Mouse (Mus musculus) forebrain, embryonic 13.5 days (tissue): ENCODE measurements around the gene Sult6b2. TPM values are rescaled to one million over a fixed set of nuclear protein-coding genes. Genes with fewer than 3 reads are reported as not detected.

Experiments used
- ATAC-seq: fragments of 200-750 bp; cut with Nextera tagmentation; 2 replicates; pipeline ENCODE4 v1.8.0; 2017
- H3K27ac ChIP-seq: fragments of 300-500 bp; sonication (generic); 2 replicates; pipeline ENCODE4 v1.5.1; 2015; ENCODE audit warnings: inconsistent platforms, mild to moderate bottlenecking, moderate library complexity
- H3K27me3 ChIP-seq: fragments of 300-500 bp; sonication (generic); 2 replicates; pipeline ENCODE4 v1.6.1; 2015; ENCODE audit warnings: mild to moderate bottlenecking, inconsistent platforms
- H3K36me3 ChIP-seq: fragments of 300-500 bp; sonication (generic); 2 replicates; pipeline ENCODE4 v1.6.1; 2015; ENCODE audit warnings: mild to moderate bottlenecking, inconsistent platforms; ENCODE audit not compliant: poor library complexity, severe bottlenecking
- H3K4me1 ChIP-seq: fragments of 300-500 bp; sonication (generic); 2 replicates; pipeline ENCODE4 v1.6.1; 2015; ENCODE audit warnings: inconsistent platforms
- H3K4me2 ChIP-seq: fragments of 300-500 bp; sonication (generic); 2 replicates; pipeline ENCODE4 v1.6.1; 2015; ENCODE audit warnings: inconsistent platforms, mild to moderate bottlenecking, moderate library complexity
- H3K4me3 ChIP-seq: fragments of 300-500 bp; sonication (generic); 2 replicates; pipeline ENCODE4 v1.5.1; 2015; ENCODE audit warnings: mild to moderate bottlenecking, inconsistent platforms
- H3K9ac ChIP-seq: fragments of 300-500 bp; sonication (generic); 2 replicates; pipeline ENCODE4 v1.6.1; 2015; ENCODE audit warnings: mild to moderate bottlenecking, inconsistent platforms
- H3K9me3 ChIP-seq: fragments of 300-500 bp; sonication (generic); replicated peaks from 2 replicates; pipeline ENCODE4 v1.6.1; 2016; ENCODE audit warnings: inconsistent platforms
- WGBS: fragments of 180-500 bp; shearing (Covaris S2); methylation state at CpG from one replicate; pipeline ENCODE4 v1.1.7; 2015; 5-methylcytosine and 5-hydroxymethylcytosine counted together
- polyA plus RNA-seq: library from polyadenylated mRNA; unstranded; fragments of >200 nt; fragmentation: Nextera tagmentation; extraction: Ambion mirVana; gene quantifications from 2 replicates; pipeline ENCODE4 v1.2.1, GENCODE M21; 2015

The Sult6b2 gene
- polyA plus RNA-seq, 1 experiment from 2014 or later = not detected

- H3K9me3 ChIP-seq = no peaks in the 10 kb centered on the region
- H3K27ac ChIP-seq = no peak overlapping the region
- peaks cover 83% of the 10 kb centered on the region for H3K36me3 ChIP-seq
- ATAC-seq = no peak
- H3K9ac ChIP-seq = no peak overlapping the region
- 83% methylated on average over 9 of the region's 9 CpGs for WGBS
- H3K4me1 ChIP-seq = 0 out of 2 replicates have a peak, but pooled peaks cover 5% of the 10 kb centered on the region
- no peak overlapping the region for H3K4me3 ChIP-seq
- H3K27me3 ChIP-seq = no peaks in the 10 kb centered on the region
- H3K4me2 ChIP-seq = no peak overlapping the region
These were observed 37.0 kb downstream of the Sult6b2 start for GRCm38 (mm10) chr6:142767305-142767704.

- H3K4me3 ChIP-seq = no peak overlapping the region
- WGBS = 50% methylated on average over 2 of the region's 2 CpGs
- H3K9me3 ChIP-seq = no peaks in the 10 kb centered on the region
- ATAC-seq = no peak
- H3K9ac ChIP-seq = no peak overlapping the region
- H3K36me3 ChIP-seq = peaks cover 73% of the 10 kb centered on the region
- no peak overlapping the region for H3K4me2 ChIP-seq
- no peaks in the 10 kb centered on the region for H3K27me3 ChIP-seq
- H3K4me1 ChIP-seq = peaks cover 15% of the 10 kb centered on the region; the same call in 1 of the 2 replicates
- no peak overlapping the region for H3K27ac ChIP-seq
These were observed 39.4 kb downstream of the Sult6b2 start for GRCm38 (mm10) chr6:142764933-142765332.

GRCm38 (mm10) chr6:142759633-142760032, 44.7 kb downstream of the Sult6b2 start:
- ATAC-seq = no peak
- Histone ChIP-seq H3K4me2 (no peak overlapping the region), H3K4me1 (peaks cover 33% of the 10 kb centered on the region), H3K9me3 (no peaks in the 10 kb centered on the region), H3K27ac (no peak overlapping the region), H3K27me3 (peaks cover 13% of the 10 kb centered on the region), H3K9ac (no peak overlapping the region), H3K4me3 (no peak overlapping the region), H3K36me3 (peaks cover 28% of the 10 kb centered on the region)
- WGBS = 97% methylated on average over 2 of the region's 2 CpGs

DNA sequence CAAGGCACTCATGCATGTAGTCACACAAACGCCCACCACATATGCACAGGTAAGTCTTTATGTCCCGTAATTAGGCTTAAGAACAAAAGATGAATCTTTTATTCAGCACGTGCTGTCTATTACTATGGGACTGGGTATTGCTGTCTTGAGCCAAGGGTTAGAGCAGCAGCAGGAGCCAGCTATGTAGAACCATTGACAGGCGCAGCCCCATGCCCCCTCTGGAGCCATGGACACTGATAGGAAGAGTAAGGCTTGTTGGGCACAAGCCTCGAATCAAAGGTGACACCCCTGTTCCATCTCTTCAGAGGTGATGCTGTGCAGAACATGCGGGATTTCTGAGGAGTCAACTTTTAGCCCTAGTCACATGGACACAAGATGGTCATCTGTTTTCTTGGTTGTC, 45.7 kb downstream of the Sult6b2 start:
- no peaks in the 10 kb centered on the region for H3K9me3 ChIP-seq
- H3K9ac ChIP-seq = no peak overlapping the region
- 96% methylated on average over 6 of the region's 6 CpGs for WGBS
- ATAC-seq = no peak
- H3K36me3 ChIP-seq = peaks cover 20% of the 10 kb centered on the region
- peak overlapping the region; percentile 72 for H3K4me2 ChIP-seq
- no peak overlapping the region for H3K27ac ChIP-seq
- peaks cover 33% of the 10 kb centered on the region for H3K4me1 ChIP-seq
- no peak overlapping the region for H3K4me3 ChIP-seq
- H3K27me3 ChIP-seq = peaks cover 20% of the 10 kb centered on the region

DNA sequence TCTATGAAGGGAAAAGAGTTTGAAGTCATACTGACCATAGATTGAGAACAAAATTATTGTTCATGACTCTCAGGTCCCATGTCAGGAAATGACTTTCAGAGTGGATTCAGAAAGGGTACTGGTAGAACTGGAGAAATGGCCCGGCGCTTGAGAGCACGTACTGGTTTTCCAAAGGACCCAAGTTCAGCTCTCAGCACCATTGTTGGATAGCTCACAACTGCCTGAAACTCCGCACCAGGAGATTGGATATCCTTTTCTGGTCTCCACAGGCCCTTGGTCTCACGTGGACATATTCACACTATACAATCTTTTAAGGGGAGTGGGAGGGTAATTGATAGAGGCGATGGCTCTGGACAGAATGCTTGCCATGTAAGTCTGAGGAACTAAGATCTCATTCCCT, 46.3 kb downstream of the Sult6b2 start:
- peaks cover 20% of the 10 kb centered on the region for H3K36me3 ChIP-seq
- peak overlapping the region; percentile 97 for H3K9ac ChIP-seq
- H3K4me2 ChIP-seq = peak overlapping the region; percentile 72
- peaks cover 20% of the 10 kb centered on the region for H3K27me3 ChIP-seq
- WGBS = 89% methylated on average over 6 of the region's 6 CpGs
- no peak overlapping the region for H3K27ac ChIP-seq
- no peak for ATAC-seq
- H3K4me1 ChIP-seq = peaks cover 33% of the 10 kb centered on the region
- no peaks in the 10 kb centered on the region for H3K9me3 ChIP-seq
- peak overlapping the region; percentile 86 for H3K4me3 ChIP-seq

DNA sequence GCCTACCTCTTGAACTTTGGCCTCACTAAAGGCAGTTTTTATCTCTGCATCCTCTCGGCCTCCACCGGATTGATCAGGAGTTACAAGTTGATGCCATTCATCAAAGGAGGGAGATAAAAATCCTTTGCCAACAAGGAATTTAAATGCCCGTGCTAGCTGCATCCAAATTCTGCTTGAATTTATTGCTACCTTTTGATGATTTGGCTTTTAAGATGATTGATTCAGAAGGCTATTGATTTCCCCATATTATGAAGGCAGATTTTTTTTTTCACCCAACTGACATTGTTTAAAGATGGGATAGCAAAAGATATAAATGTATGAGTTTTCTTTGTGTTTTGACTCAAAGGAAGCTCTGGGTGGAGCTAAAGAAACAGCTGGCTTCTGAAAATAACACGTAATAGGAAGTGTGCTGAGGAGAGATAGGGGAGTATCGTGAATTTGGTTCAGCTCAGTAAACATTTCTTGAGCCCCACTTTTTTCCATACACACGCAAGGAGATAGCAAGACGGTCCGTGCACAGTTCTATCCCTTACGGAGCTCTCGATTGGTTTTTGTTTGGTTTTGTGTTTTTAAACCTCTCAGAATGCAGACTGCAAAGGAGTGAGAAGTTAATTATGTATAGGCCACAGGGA, 46.9 kb downstream of the Sult6b2 start:
- Histone ChIP-seq H3K4me2 (peak overlapping the region; percentile 72), H3K9ac (peak overlapping the region; percentile 97), H3K36me3 (peaks cover 20% of the 10 kb centered on the region), H3K4me3 (peak overlapping the region; percentile 86), H3K4me1 (peaks cover 33% of the 10 kb centered on the region), H3K27me3 (peaks cover 20% of the 10 kb centered on the region), H3K27ac (peak overlapping the region; percentile 80; the same call in 1 of the 2 replicates), H3K9me3 (no peaks in the 10 kb centered on the region)
- 48% methylated on average over 10 of the region's 10 CpGs for WGBS
- no peak for ATAC-seq

DNA sequence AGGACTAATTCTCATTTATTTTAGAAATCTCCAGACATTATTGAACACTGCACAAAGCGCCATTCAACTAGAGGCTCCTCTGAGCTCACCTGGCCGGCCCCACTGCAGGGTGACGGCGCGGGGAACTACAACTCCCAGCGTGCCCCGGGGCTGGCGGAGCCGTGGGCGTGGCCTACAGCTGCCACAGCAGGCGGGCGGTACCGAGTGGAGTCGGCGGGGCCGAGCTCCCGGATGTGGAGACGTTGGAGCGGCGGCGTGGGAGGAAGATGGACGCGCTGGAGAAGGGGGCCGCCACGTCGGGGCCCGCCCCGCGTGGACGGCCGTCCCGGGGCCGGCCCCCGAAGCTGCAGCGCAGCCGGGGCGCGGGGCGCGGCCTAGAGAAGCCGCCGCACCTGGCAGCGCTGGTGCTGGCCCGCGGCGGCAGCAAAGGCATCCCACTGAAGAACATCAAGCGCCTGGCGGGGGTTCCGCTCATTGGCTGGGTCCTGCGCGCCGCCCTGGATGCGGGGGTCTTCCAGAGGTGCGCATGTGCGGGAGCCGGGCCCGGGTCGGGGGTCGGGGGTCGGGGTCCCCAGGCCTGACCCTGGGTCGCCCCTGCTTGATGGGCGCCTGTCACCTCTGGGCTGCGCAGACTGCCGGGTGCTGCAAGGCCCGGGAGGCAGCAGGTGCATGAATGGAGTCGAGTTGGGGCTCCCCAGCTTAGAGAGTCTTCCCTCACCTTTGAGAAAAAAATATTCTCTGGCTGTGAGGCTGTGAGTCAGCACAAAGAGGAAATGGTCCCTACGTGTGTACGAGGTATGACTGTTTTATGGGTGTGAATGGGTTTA, 47.6 kb downstream of the Sult6b2 start, which contains the start of gene Cmas:
Gene Cmas (plus strand): TSS at position 180 of the 827 bp plus-strand sequence.
- Histone ChIP-seq H3K27me3 (peaks cover 20% of the 10 kb centered on the region), H3K4me2 (peak within 1 kb of the TSS; percentile 72), H3K4me3 (peak within 1 kb of the TSS; percentile 86), H3K36me3 (peaks cover 17% of the 10 kb centered on the region), H3K4me1 (peaks cover 33% of the 10 kb centered on the region), H3K27ac (peak within 1 kb of the TSS; percentile 80), H3K9ac (peak within 1 kb of the TSS; percentile 97), H3K9me3 (no peaks in the 10 kb centered on the region)
- WGBS = under 1% methylated on average over 60 of the region's 68 CpGs
- ATAC-seq = peak; percentile 98

GRCm38 (mm10) chr6:142752331-142753246, 51.7 kb downstream of the Sult6b2 start:
- Histone ChIP-seq H3K27me3 (peaks cover 20% of the 10 kb centered on the region), H3K36me3 (no peaks in the 10 kb centered on the region), H3K27ac (no peak overlapping the region), H3K9ac (no peak overlapping the region), H3K4me3 (no peak overlapping the region), H3K4me1 (peaks cover 6% of the 10 kb centered on the region), H3K4me2 (no peak overlapping the region), H3K9me3 (no peaks in the 10 kb centered on the region)
- no peak for ATAC-seq
- 41% methylated on average over 14 of the region's 14 CpGs for WGBS

GRCm38 (mm10) chr6:142751365-142751764, 52.9 kb downstream of the Sult6b2 start:
- no peaks in the 10 kb centered on the region for H3K36me3 ChIP-seq
- H3K9me3 ChIP-seq = no peaks in the 10 kb centered on the region
- no peak overlapping the region for H3K4me3 ChIP-seq
- WGBS = 49% methylated on average over 9 of the region's 9 CpGs
- H3K27me3 ChIP-seq = peaks cover 20% of the 10 kb centered on the region
- no peak overlapping the region for H3K27ac ChIP-seq
- H3K9ac ChIP-seq = no peak overlapping the region
- H3K4me2 ChIP-seq = no peak overlapping the region
- no peaks in the 10 kb centered on the region for H3K4me1 ChIP-seq
- peak; percentile 49; the same call in 1 of the 2 replicates for ATAC-seq

DNA sequence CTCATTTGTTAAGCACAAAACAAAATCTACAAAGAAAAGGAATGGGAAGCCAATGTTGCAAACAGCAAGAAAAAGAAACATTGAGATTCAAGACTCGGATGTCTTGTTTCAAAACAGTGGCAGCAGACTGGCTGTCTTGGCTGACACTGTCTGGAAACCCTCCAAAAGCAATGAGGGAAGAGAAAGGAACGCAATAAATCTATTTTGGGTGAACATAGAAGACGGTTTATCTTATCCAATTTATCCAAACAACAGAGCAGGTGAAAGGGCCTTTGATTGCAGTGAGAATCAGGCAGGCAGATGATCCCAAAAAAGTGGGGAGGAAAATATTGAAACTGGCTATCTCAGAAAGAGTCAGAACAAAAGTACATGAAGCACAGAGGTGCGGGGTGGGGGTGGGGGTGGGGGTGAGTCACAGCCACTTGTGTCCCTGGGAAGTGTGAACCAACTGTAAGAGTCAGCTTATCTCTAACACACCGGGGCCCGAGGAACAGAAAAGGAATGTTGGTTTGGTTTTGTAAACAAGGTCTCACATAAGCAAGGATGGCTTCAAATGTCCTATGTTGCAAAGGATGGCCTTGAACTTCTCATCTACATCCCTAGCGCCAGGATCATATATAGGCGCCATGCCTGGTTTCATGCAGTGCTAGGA, 56.1 kb downstream of the Sult6b2 start:
- Histone ChIP-seq H3K27me3 (no peaks in the 10 kb centered on the region), H3K36me3 (no peaks in the 10 kb centered on the region), H3K4me2 (no peak overlapping the region), H3K9ac (no peak overlapping the region), H3K4me1 (no peaks in the 10 kb centered on the region), H3K27ac (no peak overlapping the region), H3K9me3 (no peaks in the 10 kb centered on the region), H3K4me3 (no peak overlapping the region)
- WGBS = 85% methylated on average over 8 of the region's 8 CpGs
- no peak for ATAC-seq

DNA sequence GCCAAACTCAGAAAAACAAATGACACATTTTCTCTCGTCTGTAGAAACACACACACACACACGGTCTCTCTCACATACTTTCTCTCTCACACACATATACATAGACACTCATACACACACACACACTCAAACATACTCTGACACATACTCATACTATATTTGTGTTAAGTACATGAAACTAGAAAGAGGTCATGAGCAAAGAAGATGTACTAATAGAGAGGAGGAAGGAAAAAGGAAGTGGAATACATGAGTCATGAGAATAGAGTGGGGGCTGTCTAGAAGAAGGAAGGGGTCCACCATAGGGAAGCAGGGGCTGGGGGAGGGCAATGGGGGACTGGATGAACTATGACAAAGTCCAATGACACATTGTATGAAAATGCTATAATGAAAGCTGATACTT, 57.1 kb downstream of the Sult6b2 start:
- no peak overlapping the region for H3K4me3 ChIP-seq
- no peak overlapping the region for H3K9ac ChIP-seq
- no peak overlapping the region for H3K4me2 ChIP-seq
- ATAC-seq = no peak
- H3K27me3 ChIP-seq = no peaks in the 10 kb centered on the region
- 83% methylated on average over 2 of the region's 2 CpGs for WGBS
- no peak overlapping the region for H3K27ac ChIP-seq
- no peaks in the 10 kb centered on the region for H3K4me1 ChIP-seq
- H3K9me3 ChIP-seq = no peaks in the 10 kb centered on the region
- H3K36me3 ChIP-seq = no peaks in the 10 kb centered on the region
